Mouse (Mus musculus) naive thymus-derived CD4-positive, alpha-beta T cell, adult 2 months (primary cell): ENCODE data around the gene Klhl15.

ENCODE experiments used
- DNase-seq: peaks from one replicate; pipeline ENCODE4 v3.0.0-alpha.2; 2011; ENCODE audit warnings: low read depth

Gene Klhl15

DNA sequence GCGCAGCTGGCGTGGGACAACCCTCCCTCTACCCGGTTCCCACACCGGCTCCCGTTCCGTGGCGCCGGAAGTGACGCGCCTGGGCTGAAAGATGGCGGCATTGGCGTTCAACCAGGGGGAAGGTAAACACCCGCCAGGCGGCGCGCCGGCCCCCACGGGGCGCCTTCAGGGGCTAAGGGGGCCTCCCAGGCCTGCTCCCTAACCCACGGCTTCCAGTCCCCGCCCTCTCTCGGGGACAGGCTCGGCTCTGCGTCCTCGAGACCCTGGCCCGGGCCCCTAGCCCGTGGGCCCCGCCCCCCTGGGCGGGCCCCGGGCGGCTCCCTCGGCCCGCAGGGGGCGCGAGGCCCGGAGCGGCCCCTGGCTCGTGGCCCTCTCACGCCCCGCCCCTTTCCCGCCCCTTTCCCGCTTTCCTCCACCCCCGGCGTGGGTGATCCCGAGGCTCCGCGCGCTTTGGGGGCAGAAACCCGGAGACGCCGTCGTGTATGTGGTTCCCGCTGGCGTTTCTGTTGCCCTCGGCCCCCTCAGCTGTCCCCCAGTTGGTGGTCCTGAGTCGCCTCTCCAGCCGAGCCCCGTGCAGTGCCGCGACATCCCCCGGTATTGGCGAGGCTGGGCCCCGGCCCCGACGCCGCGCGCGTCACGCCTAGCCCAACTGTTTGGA is at the start of gene Klhl15:
Gene Klhl15, plus strand, starts transcription at position 68 of the 658 bp plus-strand sequence.
- DNase-seq = peak; percentile 88

DNA sequence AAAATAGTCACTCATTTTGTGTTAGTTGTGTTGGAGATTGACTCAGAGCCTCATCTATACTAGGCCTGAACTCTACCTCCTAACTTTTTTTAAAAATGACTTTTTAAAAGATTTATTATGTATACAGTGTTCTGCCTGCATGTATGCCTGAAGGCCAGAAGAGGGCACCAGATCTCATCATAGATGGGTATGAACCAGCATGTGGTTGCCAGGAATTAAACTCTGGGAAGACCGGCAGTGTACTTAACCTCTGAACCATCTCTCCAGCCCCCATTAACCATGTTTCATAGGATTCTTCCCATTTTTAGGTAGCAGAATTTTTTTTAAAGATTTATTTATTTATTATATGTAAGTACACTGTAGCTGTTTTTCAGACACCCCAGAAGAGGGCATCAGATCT is 49.2 kb upstream of the Klhl15 start:
- DNase-seq = peak; percentile 37

DNA sequence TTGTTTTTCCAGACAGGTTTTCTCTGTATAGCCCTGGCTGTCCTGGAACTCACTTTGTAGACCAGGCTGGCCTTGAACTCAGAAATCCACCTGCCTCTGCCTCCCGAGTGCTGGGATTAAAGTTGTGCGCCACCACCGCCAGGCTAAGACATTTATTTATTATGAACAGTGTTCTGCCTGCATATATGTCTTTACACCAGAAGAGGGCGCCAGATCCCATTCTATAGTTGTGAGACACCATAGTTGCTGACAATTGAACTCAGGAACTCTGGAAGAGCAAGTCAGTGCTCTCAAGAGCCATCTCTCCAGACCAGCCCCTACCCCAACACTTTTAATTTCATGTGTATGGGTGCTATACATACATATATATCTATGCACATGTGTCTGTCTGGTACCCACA is 40.5 kb upstream of the Klhl15 start:
- DNase-seq = peak; percentile 67

DNA sequence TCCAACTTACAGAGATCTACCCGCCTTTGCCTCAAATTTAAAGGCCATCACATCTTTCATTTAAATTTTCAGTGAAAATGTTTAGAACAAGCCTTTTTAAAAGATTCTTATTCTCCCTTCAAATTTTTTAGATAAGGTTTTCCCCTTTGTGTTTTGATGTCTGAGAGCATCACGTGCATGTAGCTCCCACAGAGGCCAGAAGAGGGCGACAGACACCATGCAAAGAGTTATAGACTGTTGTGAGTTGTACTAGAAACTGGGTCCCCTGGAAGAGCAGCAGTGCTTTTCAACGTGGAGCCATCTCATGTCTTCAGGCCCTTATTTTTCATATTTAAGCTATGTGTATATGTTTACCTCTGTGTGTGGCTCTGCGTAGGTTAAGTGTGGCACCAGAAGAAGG is 36.6 kb upstream of the Klhl15 start:
- peak; percentile 55 for DNase-seq

DNA sequence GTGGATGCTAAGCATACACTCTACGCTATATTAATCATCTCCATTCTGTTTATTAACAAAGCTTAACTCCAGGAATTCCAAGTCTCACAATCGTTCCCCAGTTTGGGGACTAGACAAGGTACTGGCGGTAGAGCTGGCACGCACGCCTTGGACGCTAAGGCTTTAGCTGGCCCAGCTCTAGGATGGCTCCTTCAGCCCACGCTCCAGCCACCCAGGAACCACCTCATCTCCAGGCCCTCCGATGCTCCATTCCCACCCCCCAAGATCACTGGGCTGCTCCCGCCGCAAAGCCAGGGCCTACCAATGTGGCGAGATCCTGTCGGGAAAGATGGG is 22.2 kb upstream of the Klhl15 start:
- DNase-seq = no peak

DNA sequence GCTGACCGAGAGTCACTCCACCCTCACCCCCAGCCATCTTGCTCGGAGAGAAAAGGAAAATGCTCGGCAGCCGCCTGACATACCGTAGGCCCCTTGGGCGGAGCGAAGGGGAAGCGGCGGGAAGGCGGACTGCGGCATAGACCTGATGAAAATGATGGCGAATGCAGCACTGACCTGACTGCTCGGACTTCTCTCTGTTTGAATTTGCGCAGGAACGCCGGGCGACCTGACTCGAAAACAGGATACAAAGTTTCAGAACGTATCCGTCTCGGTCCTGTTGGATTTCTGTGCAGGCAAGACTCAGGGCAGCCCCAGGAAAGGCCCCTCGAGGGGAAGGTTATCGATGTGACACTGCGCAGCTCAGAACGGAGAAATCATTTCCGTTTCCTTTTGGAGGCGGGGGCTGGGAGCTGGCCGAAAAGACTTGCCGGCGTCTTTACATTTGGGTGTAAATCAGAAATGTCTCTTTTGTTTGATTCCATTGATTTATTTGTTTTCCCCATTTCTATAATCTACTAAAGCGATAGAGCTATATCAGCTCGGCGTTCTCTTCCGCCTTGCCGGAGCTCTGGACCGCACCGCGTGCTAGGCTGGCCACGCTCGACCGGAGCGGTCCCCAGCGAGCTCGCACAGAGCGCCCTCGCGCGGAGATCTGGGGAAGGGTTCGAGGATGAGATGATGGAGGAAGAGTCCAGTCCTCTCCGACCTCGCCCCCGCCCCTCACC is 21.6 kb upstream of the Klhl15 start, which contains the start of gene Eif2s3x:
Gene Eif2s3x, minus strand, starts transcription at position 266 of the 725 bp plus-strand sequence.
- DNase-seq = peak; percentile 91

DNA sequence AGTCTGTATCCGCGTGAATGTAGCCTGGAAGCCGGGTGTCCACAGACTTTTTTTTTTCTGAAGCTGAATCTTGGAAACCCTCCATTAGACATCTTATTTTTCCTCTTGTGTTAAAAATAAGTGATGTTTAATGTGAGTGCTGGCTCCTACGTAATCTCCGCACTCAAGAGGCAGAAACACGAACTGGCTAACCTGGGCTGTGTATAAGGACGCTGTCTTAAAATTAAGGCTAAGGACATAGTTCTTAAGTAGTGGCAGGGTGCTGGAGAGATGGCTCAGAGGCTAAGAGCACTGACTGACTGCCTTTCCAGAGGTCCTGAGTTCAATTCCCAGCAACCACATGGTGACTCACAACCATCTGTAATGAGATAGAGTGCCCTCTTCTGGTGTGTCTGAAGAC is 21.0 kb upstream of the Klhl15 start:
- no peak for DNase-seq

DNA sequence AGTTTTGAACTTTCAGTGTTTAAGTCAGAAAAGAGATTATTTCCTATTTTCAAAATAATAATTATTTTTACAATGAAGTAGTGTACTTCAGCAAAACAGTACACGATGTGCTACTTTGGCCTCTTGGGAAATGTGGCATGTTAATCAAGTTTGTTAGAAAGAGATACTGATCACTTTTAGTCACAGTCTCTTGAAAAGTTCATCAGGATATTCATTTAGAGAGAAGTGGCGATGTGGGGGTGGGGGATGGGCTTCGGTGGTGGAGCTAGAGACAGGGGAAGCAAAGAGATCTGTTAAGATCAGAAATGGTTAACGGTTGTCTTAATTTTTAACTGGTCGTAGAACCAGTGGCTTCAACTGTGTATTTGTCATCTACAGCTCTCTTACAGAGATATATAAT is 967 bp upstream of the Klhl15 start:
- peak; percentile 30 for DNase-seq

DNA sequence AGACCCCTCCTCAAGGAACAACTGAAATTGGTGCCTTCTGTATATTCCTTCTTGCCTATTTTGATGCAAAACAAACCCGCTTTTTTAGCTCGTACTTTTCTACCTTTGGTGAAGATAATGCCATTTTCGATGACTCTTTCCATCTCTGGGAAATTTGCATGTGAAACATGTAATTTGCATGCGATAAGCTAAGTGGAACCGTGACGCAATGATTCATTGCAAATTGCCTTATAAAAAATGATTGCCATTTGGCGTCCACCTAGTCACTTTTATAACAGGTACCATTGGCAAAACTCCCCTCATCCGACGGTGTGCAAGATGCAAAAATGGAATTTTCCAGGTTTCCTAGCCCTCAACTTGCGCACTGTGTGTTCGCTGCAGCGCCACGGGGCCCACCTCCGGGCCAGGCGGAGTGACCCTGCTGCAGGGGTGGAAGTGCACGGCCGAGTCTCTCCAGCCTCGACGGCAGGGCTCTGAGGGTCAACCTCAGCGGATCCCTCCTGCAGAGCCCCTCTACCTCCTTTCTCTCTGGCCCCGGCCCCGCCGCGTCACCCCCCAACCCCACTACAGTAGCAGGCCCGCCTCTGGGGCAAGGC is 365 bp upstream of the Klhl15 start:
- peak; percentile 52 for DNase-seq

DNA sequence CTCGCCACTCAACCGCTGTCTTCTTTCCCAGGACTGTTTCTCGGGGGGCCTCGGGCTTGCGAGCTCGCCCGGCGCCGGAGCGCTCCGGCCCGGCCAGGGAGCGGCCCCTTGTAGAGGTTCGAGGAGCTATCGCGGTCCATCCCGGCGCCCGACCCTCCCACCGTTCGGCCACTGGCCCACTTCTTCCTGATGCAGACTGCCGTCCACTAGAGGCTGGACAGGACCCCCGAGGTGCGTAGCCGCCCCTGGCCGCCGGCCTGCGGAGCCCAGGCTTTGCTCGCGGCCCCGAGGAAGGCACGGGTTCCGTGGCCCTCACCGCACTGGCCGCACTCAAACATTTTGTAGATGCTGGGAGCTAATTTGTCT is 774 bp downstream of the Klhl15 start:
- peak; percentile 37 for DNase-seq

DNA sequence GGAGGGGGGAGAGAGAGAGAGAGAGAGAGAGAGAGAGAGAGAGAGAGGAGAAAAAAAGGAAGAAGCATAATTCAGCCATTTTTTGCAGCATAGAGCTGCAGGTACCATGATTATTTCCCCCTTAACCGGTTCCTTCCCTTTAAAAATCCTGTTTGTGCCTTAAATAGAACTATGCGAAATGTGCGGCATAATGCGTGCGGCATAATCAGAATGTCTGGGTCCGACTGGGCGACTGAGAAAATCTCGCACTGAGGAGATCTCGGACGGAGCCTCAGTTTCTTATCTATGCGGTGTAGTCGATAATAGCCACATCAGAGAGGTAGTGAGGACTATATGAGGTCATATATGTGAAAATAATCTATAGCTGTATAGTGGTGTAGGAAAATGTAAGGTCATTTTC is 1.2 kb downstream of the Klhl15 start:
- no peak for DNase-seq

DNA sequence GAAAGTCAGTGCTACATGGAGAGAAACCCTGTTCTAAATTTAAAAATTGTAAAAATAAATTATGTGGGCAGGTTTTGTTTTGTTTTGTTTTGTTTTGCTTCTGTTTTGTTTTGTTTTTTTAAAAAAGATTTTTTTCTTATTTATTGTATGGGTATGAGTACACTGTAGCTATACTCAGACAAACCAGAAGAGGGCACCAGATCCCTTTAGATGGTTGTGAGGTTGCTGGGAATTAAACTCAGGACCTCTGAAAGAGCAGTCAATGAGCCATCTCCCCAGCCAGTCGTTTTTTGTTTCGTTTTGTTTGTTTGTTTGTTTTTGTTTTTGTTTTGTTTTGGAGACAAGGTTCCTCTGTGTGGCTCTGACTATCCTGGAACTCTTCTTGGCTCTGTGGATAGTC is 54.5 kb downstream of the Klhl15 start:
- DNase-seq = peak; percentile 73

DNA sequence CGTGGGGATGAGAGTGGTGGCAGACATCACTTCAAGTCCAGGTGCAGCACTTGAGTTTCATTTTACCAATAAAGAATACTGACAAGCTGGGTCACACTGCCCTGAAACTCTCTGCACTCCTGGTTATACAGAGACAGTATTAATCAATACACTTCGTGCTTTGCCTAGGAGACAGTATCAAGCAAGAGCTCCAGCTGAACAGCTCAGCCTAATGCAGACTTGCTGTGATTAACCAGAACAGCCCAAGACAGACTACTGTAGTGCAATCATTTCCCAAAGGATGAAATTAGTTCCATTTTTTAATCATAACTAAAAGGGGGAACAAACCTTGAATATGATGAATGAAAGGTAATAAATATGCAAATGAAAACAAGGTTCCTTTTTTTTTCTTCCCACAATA is 68.5 kb downstream of the Klhl15 start:
- no peak for DNase-seq

DNA sequence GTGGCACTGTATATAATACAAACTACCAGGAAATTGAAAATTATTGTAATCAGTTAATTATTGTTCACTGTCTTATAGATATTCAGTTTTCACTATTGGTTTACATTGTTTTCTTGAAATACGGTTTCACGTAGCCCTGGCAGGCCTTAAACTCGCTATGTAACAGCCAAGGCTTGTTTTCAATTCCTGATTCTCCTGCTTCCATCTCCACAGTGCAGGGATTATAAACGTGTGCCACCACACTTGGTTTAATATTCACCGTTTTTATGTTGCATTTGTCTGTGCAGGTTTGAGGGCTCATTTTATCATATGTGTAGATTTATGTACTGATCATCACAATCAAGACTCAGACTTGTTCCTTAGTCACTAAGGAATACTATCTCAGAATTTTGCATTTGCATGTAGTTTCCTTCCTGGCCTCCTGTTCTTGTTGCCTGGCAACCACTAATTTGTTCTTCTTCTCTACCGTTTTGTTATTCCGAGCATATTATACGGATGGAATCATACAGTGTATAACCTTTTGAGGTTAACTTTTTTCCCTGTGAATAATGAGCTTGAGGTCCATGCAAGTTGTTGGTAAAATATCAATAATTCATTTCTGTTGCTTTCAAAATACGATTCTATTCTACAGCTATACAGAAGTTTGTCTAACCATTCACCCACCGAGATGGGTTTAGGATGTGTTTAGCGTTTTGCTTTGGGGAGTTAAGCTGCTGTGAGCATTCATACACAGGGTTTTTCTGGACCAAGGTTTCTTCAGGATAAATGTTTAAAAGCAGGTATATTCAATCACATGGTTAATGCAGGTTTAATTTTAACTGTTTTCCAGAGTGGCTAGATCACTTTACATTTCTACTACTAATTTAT is 86.9 kb downstream of the Klhl15 start:
- DNase-seq = no peak
